Mouse (Mus musculus) cerebellum, adult 11-12 months (tissue): ENCODE measurements around the gene Tpsg1.

Experiments
- DNase-seq: peaks from one replicate; pipeline ENCODE4 v3.0.0; 2022

Gene Tpsg1

GRCm38 (mm10) chr17:25368973-25369372 is at the start of gene Tpsg1:
Tpsg1 (plus strand) TSS chr17:25369273.
- no peak for DNase-seq

- no peak for DNase-seq
Measured at GRCm38 (mm10) chr17:25320819-25321218, 48.3 kb upstream of the Tpsg1 start.

GRCm38 (mm10) chr17:25322930-25323329 is 46.1 kb upstream of the Tpsg1 start:
- DNase-seq = no peak

- DNase-seq = no peak
Measured at GRCm38 (mm10) chr17:25332321-25332720, 36.8 kb upstream of the Tpsg1 start.

- peak; percentile 10 for DNase-seq
Measured at GRCm38 (mm10) chr17:25333943-25334342, 35.1 kb upstream of the Tpsg1 start.

DNA sequence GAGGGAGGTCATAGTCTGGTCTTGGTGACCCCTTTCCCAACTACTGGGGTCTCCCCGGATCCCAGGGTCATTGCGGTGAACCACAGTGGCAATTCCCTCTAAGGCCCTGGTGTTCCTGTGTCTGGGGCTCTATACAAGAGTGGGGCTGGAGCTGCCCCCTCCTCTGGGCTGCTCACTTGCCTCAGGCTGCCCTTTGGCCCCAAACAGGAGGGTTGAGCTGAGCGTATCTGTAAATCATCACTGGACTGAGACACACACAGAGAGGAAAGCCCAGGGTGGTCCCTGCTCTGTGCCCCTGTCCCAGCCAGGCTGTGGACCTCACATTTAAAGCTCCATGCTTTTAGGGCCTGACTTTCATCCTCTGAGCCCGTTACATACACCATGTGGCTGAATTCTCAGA is 30.9 kb upstream of the Tpsg1 start:
- DNase-seq = no peak

GRCm38 (mm10) chr17:25340003-25340402 is 29.1 kb upstream of the Tpsg1 start:
- no peak for DNase-seq

- no peak for DNase-seq
Measured at GRCm38 (mm10) chr17:25341490-25341889, 27.6 kb upstream of the Tpsg1 start.

- no peak for DNase-seq
Measured at GRCm38 (mm10) chr17:25345462-25345861, 23.6 kb upstream of the Tpsg1 start, which contains the start of gene Tpsab1. Tpsab1 (minus strand) TSS chr17:25345562.

GRCm38 (mm10) chr17:25361291-25361690 is 7.8 kb upstream of the Tpsg1 start:
- no peak for DNase-seq

- DNase-seq = no peak
Measured at GRCm38 (mm10) chr17:25363726-25364125, 5.3 kb upstream of the Tpsg1 start.

DNA sequence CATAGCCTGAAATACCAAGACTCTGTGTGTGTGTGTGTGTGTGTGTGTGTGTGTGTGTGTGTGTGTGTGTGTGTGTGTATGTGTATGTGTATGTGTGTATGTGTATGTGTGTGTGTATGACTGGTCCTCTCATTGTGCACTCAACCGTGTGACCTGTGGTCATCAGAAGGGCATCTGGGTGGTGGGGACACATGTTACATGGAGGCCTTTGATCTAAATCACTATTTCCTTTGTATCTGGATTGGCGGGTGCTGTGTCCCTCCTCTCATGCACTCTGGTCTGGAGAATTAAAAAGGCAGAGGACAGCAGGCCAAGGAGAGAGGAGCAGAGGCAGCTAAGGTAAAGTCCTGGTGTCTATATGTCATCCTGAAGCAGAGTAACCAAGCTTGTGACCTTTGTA is 3.1 kb upstream of the Tpsg1 start, which contains the start of gene Tpsb2:
Tpsb2 (plus strand) TSS at position 301 of the 400 bp plus-strand sequence.
- DNase-seq = no peak

DNA sequence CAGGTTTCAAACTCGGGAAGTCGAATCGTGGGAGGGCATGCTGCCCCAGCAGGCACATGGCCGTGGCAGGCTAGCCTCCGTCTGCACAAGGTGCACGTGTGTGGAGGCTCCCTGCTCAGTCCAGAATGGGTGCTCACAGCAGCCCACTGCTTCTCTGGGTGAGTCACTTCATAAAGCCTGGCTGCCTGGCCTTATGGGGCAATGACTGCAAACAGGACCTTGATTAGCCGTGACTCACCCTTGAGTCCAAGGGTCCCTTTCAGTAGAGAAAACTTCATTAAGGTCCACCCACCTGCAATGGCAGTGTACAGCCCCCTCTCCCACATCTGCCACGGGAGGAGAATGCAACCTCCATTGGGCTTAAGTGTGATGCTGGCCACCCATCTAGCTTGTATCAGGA is 3.4 kb downstream of the Tpsg1 start:
- DNase-seq = no peak

GRCm38 (mm10) chr17:25374011-25374410 is 4.9 kb downstream of the Tpsg1 start:
- no peak for DNase-seq

DNA sequence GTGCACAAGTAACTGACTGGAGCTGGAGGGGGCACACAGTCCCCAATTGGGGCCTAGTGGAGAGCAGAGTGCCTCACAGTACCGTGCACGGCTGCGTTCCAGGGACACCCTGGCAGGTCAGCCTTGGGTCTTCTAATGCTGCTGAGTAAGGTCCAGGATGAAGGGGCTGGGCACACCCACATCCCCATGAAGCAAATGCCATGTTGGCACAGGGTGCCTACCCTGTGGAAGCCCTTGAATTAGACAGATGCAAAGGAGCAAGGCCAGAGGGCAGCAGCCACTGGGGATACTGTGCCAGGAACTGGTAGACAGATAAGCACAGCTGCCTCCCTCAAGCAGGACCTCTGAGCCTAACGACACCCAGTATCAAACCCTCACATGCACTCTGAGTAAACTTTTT is 25.5 kb downstream of the Tpsg1 start:
- DNase-seq = no peak

DNA sequence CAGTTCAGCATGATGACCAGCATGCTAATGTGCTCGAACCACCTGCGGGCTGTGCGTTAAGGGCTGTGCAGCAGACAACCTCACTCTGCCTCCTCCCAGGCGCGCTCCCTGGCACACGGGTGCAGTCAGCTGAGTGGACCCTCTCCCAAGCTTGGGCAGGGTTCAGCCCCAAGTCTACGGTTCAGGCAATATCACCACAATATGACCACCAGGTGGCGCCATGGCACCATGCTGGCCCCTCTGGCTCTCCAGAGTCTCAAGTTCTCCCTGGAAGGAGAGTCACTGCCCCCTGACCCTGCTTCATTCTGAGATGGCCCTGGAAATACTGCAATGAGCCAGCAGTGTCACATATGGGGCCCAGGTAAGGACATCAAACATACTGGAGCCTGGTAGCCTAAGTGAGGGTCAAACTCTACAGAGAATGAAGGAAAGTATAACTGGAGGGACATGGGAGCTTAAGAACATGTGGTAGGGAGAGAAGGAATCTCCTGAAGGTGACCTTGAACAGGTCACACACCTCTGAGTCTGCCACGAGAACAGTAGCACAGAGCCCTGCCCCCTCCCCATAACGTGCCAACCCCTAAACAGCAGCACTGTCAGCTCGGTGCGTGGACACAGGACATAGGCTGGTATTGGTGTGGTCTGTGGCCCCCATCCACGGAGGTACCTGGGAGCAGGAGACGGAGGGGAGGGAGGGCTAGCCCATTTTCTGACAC is 28.9 kb downstream of the Tpsg1 start:
- DNase-seq = peak; percentile 16

- no peak for DNase-seq
Measured at GRCm38 (mm10) chr17:25398520-25398838, 29.4 kb downstream of the Tpsg1 start.

DNA sequence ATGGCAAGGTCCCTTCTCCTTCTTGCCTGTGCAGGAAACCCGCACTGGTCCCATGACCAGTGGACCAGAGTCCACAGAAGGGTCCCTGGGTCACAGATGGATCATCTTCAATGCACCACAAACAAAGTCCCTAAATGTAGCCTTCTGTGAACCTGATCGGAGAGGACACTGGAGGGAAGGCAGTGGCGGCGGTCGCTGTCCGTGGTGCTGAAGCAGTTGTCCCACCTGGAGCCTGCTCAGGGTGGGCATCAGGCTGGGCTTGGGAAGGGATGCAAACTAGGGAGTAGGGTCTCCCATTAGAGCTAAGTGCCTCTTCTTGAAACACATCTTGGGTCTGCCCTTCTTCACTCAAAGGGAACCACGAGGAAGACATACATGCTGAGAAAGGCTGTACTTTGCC is 31.4 kb downstream of the Tpsg1 start:
- no peak for DNase-seq

DNA sequence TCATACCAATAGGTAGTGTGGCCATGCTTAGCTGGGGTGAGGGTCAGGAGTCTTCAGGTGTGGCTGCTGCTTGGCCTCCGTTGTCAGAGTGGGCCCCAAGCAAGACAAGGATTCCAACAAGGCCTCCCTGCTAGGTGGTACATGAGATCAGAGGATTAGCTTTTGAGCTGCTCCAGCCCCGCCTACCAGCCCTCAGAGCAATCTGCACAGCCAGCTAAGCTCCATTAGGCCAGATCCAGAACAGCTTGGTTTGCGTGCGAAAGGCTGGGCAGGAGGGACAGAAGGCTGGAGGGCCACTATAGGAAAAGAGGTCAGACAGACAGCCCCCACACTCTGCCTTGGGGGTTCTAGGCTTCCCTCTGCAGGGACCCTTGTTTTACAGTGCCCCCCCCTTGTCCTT is 32.4 kb downstream of the Tpsg1 start:
- DNase-seq = no peak

- no peak for DNase-seq
Measured at GRCm38 (mm10) chr17:25402224-25402623, 33.2 kb downstream of the Tpsg1 start.

- no peak for DNase-seq
Measured at GRCm38 (mm10) chr17:25404190-25404589, 35.1 kb downstream of the Tpsg1 start.

DNA sequence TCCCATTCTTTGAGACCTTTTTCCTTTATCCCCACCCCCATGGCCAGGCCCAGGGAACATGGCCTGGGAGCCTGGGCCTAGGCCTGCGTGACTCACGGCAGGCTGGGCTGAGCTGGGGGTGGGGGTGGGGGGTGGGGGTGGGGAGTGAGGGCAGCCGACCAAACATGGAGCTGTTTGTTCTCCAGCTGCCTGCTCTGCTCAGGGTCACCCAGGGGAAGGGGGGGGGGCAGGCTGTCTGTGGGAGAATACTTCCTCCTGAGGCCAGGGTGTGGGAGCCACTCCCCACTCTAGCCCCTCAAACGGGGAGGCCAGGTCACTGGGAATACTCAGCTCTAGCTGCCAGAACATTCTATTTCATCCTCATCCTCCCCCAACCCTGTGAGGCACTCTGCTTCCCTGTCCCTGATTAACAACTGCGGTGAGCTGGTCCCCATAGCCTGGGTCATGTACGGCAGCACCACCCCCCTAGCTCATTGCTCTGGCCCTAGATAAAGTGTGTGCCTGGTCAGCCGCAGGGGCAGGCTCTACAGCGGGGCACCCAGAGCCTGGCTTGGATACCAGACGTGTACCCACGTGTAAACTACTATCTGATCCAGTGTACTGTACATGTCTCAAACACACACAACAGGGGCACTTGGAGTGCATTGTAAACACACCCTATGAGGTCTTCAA is 36.3 kb downstream of the Tpsg1 start:
- DNase-seq = no peak

DNA sequence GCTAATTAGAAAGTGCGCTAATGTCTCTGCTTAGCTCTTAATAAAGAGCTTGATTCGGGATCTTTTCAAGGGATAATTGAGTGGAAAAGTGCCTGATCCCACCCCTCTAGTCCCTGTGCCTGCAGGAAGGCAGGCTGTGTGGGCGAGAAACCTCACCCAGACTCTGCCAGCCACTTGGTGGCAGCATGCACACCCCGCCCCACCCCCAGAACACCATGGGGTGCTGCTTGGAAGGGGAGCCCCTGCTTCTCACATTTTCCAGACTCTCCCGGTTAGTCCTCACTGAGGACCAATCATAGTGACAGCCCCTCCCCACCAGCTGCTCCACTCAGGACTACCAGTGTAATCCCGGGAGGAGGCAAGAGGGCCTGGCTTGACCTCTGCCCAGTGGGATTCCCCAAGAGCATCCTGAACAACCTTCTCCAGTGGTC is 37.0 kb downstream of the Tpsg1 start:
- DNase-seq = no peak

GRCm38 (mm10) chr17:25407352-25407751 is 38.3 kb downstream of the Tpsg1 start:
- no peak for DNase-seq
